Mouse (Mus musculus) liver, postnatal 0 days (tissue): ENCODE data around the gene Pdxk.

ENCODE experiments used
- CTCF ChIP-seq: sonication (generic); IDR thresholded peaks from 2 replicates; pipeline ENCODE4 v1.5.1; 2016; ENCODE audit warnings: antibody characterized with exemption, low read depth
- EP300 ChIP-seq: IDR thresholded peaks from 2 replicates; pipeline ENCODE4 v1.6.1; 2016; ENCODE audit warnings: antibody characterized with exemption, low read depth, mild to moderate bottlenecking

DNA sequence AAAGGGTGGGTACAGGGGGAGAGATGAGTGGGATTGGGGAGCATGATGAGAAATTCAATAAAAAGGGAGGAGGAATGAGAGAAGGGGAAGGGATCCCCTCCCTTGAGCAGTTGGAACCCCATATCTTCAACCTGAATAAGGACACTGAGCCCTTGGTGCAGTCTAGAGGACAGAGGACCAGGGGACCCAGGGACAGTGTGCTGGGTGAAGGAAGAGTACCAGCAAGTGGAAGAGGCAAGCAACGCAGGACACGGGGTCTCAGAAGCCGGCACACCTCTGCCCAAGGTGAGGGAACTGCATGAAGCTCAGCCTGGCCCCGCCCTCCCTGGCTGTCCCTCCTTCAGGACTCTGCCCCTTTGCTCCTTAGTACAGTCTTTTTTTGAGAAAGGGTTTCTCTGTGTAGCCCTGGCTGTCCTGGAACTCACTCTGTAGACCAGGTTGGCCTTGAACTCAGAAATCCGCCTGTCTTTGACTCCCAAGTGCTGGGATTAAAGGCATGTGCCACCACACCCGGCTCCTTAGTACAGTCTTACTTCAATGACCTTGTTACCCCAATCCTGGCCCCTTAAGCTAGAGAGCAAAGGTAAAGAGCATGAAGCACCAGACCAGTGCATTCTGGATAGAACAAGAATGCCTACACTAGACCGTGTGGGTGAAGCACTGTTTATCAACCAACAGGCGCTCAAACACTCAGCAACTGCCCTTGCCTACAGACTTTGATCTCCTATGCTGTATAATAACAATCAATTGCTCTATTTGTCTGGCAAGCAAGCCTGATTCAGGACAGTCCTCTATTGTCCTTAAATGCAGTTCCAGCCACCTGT, 1.6 kb downstream of the Pdxk start:
- TF ChIP-seq CTCF (no peak), EP300 (no peak)
